ENCODE assay signal across 7 mouse cellular contexts in the genomic region with DNA sequence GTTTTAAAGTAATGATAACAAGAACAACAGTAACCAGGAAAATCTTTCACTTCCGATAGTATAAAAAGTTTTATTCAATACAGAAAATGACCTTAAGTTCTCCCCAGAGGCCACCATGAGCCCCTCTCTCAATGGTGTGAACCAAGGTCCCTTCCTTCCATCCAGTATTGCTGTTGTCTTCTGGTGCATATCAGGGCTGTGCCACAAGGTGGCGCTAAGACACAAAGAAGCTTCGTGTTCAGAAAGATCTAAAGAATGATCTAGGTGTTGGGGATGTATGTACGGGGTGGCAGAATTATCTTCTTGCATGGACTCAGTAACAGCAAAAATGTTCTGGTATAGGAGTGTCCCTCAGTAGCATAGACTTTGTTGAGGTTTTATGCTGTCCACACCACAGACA.
DNase-seq lines count a peak whose midpoint lies in the region; ATAC-seq and TF ChIP-seq lines count a peak whose summit lies in the region.
"Not testable (repeated sequence)": the region's sequence is repeated elsewhere in the genome, so short reads cannot be mapped to it uniquely, and the experiment has no call there.

No protein-coding gene starts in this region.

- not testable (repeated sequence) for H3K4me2 ChIP-seq in forebrain, embryonic 11.5 days (ENCODE audit: low read depth, low read length, severe bottlenecking); hindbrain, postnatal 0 days (ENCODE audit: low read depth, low read length)

- intact Hi-C loops in left cerebral cortex, postnatal 36 days (cut with DNase I), result not testable (repeated sequence)

- H3K4me3 ChIP-seq in forebrain, embryonic 11.5 days (ENCODE audit: low read depth, low read length); hindbrain, postnatal 0 days (ENCODE audit: low read length): not testable (repeated sequence)

- ATAC-seq in forebrain, embryonic 11.5 days (replicated peaks; ENCODE audit: low FRiP score); hindbrain, postnatal 0 days: not testable (repeated sequence)

- not testable (repeated sequence) for H3K9me3 ChIP-seq in forebrain, embryonic 11.5 days (ENCODE audit: control insufficient read depth, low read length); hindbrain, postnatal 0 days (ENCODE audit: low read length)

- not testable (repeated sequence) for H3K27ac ChIP-seq in forebrain, embryonic 11.5 days (ENCODE audit: low read depth, low read length); hindbrain, postnatal 0 days

- WGBS in forebrain, embryonic 11.5 days, result 27% methylated on average over 4 of the region's 4 CpGs
- 29% methylated on average over 4 of the region's 4 CpGs for WGBS in hindbrain, postnatal 0 days

- not testable (repeated sequence) for H3K36me3 ChIP-seq in forebrain, embryonic 11.5 days (ENCODE audit: control insufficient read depth, insufficient read depth, low read length); hindbrain, postnatal 0 days (ENCODE audit: insufficient read depth, low read length)

- H3K4me1 ChIP-seq in forebrain, embryonic 11.5 days (replicated peaks; ENCODE audit: control insufficient read depth, insufficient read depth, low read length); hindbrain, postnatal 0 days (ENCODE audit: insufficient read depth, low read length): not testable (repeated sequence)

- peak; percentile 44 for DNase-seq in NIH3T3 (ENCODE audit: low read depth)
- DNase-seq in cerebellum, adult 9-11 months, result peak; percentile 5
- DNase-seq in forebrain, embryonic 11.5 days (ENCODE audit: low spot score), result peak; percentile 73
- peak; percentile 76 for DNase-seq in hindbrain, postnatal 0 days (ENCODE audit: low spot score)
- peak; percentile 18 to 26 for DNase-seq in left cerebral cortex, postnatal 36 days (ENCODE audit: low spot score in 2 of 2)
- DNase-seq in mesoderm, embryonic 11.5 days (ENCODE audit: low read depth, low spot score), result peak; percentile 62
- DNase-seq in right cerebral cortex, postnatal 25 days, result peak; percentile 29

- not testable (repeated sequence) for H3K9ac ChIP-seq in forebrain, embryonic 11.5 days (ENCODE audit: low read length); hindbrain, postnatal 0 days (replicated peaks; ENCODE audit: low read length)

- not testable (repeated sequence) for H3K27me3 ChIP-seq in forebrain, embryonic 11.5 days (ENCODE audit: control insufficient read depth, insufficient read depth, low read length); hindbrain, postnatal 0 days (ENCODE audit: insufficient read depth, low read length)

- TF ChIP-seq CTCF in hindbrain, postnatal 0 days (IDR thresholded peaks at IDR 0.05; ENCODE audit: low read depth), result peak; percentile 70

Comparison
In these comparisons a context has a peak if more than half of its experiments do, and no peak if none do; other contexts are left out.
1. DNase-seq: peak in every context shown above with its lines; median percentile 76 in hindbrain, postnatal 0 days; 73 in forebrain, embryonic 11.5 days; 62 in mesoderm, embryonic 11.5 days; 44 in NIH3T3; 29 in right cerebral cortex, postnatal 25 days; 22 in left cerebral cortex, postnatal 36 days; 5 in cerebellum, adult 9-11 months.